Mouse (Mus musculus): Measurements from ENCODE around the gene Gm49321.

The Gm49321 gene

DNA sequence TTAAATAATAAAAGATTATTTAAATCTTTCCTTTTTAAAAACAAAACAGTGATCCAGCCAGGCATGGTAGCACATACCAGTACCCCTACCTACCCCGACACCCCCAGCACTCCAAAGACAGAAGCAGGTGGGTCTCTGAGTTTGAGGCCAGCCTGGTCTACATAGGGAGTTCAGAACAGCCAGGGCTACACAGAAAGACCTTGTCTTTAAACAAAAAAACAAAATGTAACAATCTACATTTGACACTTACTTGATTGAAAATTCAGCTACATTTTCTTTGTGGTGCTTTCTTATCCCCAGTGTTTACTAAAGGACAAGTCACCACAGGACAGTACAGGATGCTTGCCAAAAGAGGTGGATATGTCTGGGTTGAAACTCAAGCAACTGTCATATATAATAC is at the start of gene Gm49321:
Gm49321 (plus strand) TSS at position 301 of the 400 bp plus-strand sequence.
- no peak for DNase-seq (ENCODE audit: low read depth in 2 of 2, low spot score in 2 of 2)

DNA sequence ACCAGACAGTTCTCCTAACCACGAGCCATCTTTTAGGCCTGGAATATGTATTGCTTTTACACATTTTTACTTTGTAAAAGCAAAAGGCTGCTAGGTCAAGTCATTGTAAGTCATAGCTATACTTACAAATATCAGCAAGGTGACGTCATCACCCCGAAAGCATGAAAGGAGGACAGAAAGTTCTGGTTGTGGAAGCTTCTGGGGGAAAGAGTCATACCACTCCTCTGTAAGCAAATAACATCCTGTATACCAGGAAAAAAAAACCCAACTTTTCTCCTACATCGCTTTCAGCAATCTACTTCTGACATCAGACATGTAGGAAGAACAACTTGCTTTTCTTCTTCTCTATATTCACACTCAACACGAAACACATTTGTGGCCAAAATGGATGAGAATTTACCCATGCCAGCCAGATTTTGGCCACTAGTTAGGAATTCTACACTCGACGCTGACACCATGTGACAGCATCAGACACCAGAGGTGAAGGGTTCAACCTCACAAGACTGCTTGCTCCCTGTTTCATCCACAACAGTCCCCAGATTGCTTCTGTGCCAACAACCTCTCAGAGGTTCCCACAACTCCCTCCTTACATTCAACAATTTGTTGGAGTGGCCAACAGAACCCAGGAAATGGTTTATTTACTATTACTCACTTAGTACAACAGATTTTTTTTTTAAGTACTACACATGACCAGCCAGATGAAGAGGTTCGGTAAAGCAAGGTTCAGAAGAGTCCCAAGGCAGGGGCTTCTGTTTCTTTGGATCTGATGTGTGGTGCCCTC is 49.3 kb upstream of the Gm49321 start:
- no peak for DNase-seq (ENCODE audit: low read depth in 2 of 2, low spot score in 2 of 2)

DNA sequence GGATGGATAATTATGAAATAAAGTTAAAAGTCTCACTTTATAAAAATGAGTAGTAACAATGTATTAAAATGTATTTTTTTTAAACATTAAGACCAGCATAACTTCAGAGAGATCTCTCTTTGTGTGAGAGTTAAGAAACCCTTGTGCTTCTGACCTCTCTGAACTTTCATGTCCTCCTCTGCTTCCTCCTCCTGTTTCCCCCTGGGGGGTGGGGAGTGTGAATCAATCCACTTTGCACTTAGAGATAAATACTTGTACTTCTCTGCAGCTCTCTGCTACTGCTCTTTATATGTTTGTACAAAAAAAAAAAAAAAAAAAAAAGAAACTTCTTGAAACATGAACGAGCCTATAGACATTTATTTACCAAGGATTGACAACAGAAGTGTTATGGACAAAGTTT is 47.9 kb upstream of the Gm49321 start:
- no peak for DNase-seq (ENCODE audit: low read depth in 2 of 2, low spot score in 2 of 2)

- no peak for DNase-seq (ENCODE audit: low read depth in 2 of 2, low spot score in 2 of 2)
Observed at GRCm38 (mm10) chr12:73890086-73890485, 47.4 kb upstream of the Gm49321 start.

DNA sequence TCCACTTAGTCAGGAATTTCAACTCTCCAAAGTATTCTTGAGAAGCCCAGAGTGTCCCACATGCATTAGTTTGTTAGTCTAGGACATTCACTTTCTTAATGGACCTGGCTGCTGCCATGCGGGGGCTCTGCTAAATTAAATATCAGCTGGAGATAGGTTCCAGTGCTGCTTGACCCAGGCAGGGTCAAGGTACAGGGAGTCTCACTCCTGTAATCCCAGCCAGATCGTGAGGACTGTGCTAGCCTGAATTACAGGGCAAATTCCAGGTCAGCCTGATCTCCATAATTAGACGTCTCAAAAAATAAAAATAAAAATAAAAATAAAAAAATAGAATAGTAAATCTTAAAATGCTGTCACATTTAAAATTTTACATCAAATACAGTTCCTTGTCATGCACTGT is 44.8 kb upstream of the Gm49321 start:
- DNase-seq (ENCODE audit: low read depth in 2 of 2, low spot score in 2 of 2) = no peak

DNA sequence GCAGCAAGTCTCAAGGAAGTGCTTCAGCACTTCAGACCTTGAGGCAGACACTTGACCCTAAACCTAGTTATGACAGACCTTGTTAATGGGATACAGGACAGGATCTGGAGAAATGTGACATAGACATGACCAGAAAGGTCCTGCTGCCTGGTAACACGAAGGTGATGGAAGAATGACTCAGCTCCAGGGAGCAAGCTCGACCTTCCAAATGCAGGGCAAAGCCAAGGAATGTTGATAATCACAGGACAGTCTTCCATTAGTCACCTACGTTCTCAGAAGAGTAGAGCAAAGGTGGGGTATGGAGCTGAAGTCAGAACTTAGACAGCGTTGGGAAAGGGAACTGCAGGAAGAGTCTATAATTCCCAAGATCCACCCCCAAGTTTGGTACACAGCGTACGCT is 42.6 kb upstream of the Gm49321 start:
- DNase-seq (ENCODE audit: low read depth in 2 of 2, low spot score in 2 of 2) = no peak

DNA sequence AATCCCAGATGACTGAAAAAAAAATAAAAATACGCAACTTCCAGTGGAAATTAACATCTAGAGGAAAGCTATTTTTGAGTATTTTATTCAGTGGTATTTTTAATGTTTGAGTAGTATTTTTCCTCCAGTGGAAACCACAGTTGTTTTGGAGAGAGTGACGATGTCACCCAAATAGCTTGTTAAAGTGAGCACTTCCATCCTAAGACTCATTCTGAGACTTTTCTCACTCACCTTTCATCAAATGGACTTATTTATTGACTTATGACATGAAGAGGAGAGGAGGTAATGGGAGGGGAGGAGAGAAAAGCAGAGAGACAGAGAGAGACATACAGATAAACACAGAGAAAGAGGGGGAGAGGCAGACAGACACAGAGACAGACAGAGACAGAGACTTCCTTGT is 41.8 kb upstream of the Gm49321 start:
- no peak for DNase-seq (ENCODE audit: low read depth in 2 of 2, low spot score in 2 of 2)

DNA sequence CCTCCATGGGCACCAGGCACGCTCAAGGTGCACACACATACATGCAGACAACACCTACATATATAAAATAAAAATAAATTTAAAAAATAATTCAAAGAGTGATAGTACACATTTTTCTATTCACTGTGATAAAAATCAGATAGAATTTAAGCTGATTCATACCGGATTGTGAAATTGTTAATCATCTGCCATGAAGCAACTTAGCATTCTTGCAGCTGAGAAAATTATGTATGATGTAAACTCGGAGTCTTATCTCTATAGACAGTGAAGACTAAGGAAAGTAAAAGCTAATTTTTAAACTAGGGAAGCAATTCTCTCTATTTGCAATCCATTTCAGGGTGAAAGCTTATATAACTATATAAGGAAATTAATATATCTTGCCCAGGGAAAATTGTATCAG is 41.0 kb upstream of the Gm49321 start:
- DNase-seq (ENCODE audit: low read depth in 2 of 2, low spot score in 2 of 2) = no peak

DNA sequence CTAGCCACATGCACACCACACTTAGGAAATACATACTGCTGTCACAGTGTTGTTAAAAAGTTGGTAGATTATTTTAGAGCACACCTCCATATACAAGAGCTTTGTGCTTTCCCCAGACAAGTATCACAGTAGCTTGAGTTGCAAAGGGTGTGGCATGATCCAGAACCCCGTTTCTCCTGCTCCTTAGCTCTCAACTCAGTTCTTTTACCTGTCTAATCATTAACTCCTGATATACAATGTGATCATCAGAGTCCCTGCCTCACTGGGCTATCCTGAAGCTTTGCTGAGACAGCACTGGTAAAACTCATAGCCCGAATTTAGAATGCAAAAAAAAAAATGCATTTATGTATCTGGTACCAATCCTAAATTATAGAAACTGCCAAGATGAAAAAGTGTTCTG is 39.2 kb upstream of the Gm49321 start:
- no peak for DNase-seq (ENCODE audit: low read depth in 2 of 2, low spot score in 2 of 2)

DNA sequence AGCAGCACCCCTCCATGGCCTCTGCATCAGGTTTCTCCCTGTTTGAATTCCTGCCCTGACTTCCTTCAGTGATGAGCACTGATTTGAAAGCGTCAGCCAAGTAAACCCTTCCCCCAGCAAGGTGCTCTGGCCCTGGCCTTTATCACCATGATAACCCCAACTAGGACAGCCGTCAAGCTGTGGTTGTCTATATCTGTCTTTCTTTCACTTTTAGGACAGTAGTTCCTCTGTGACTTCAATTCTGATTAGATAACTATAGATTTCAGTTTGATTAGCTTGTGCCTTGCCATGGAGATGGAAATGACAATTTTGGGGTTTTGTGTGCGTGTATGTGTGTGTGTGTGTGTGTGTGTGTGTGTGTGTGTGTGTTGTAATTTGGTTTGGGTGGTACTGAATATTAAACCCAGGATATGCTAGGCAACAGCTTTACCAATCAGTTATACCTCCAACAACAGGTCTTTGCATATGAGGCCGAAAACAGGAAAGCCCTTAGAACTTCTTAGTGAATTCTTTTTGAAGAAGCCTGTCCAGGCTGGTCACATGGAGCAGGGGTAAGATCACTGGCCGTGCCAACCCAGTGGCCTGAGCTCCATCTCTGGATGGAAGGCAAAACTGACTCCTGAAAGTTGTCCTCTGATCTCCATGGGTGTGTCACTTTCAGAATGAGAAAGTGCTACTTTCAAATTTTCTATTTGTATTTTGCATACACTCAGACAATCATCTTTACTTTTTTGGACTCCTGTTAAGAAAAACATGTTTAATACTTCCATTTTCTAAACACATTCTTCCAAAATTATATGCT is 33.1 kb upstream of the Gm49321 start:
- DNase-seq (ENCODE audit: low read depth in 2 of 2, low spot score in 2 of 2) = no peak

- no peak for DNase-seq (ENCODE audit: low read depth in 2 of 2, low spot score in 2 of 2)
Observed at GRCm38 (mm10) chr12:73905041-73905440, 32.4 kb upstream of the Gm49321 start.

GRCm38 (mm10) chr12:73905555-73905954 is 31.9 kb upstream of the Gm49321 start:
- no peak for DNase-seq (ENCODE audit: low read depth in 2 of 2, low spot score in 2 of 2)

GRCm38 (mm10) chr12:73907079-73907672 is 30.3 kb upstream of the Gm49321 start:
- no peak for DNase-seq (ENCODE audit: low read depth in 2 of 2, low spot score in 2 of 2)

DNA sequence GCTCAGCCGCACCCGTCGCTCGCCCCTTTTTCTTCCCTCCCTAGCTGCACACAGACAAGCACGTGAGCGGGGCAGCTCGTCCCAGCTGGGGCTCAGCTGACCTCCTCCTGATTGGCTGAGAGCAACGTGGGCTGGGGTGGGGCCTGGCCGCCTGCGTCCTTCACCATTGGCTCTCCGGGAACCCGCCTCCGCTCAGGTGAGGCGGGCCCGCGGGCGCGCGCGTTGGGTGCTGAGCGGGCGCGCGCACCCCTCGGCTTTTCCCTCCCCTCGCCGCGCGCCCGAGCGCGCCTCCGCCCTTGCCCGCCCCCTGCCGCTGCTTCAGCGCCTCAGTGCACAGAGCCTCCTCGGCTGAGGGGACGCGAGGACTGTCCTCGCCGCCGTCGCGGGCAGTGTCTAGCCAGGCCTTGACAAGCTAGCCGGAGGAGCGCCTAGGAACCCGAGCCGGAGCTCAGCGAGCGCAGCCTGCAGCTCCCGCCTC is 29.7 kb upstream of the Gm49321 start:
- peak; percentile 91 to 93 for DNase-seq (ENCODE audit: low read depth in 2 of 2, low spot score in 2 of 2)

GRCm38 (mm10) chr12:73908274-73909012 is 29.0 kb upstream of the Gm49321 start:
- peak; percentile 45 to 56 for DNase-seq (ENCODE audit: low read depth in 2 of 2, low spot score in 2 of 2)

GRCm38 (mm10) chr12:73909013-73909575 is 28.4 kb upstream of the Gm49321 start:
- DNase-seq (ENCODE audit: low read depth in 2 of 2, low spot score in 2 of 2) = peak in 1 of 2 experiments; percentile 3

DNA sequence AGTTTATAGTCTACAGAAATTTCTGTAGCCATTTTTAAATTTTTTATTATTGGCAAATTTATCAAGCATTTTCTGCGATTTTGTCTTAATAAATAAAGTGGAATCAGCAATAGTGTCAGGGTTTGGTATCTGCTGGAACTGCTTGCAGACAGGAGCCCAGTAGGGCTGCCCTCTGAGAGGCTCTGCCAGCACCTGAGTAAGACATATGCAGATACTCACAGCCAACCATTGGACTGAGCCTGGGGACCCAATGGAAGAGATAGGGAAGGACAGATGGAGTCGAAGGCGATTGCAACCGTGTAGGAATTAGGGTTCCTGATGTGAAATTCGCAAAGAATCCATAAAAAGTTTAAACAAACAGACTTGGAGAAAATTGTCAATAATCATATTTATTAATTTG is 19.0 kb upstream of the Gm49321 start:
- no peak for DNase-seq (ENCODE audit: low read depth in 2 of 2, low spot score in 2 of 2)

- DNase-seq (ENCODE audit: low read depth in 2 of 2, low spot score in 2 of 2) = no peak
Observed at GRCm38 (mm10) chr12:73930266-73930665, 7.2 kb upstream of the Gm49321 start.

- DNase-seq (ENCODE audit: low read depth in 2 of 2, low spot score in 2 of 2) = peak in 1 of 2 experiments; percentile 55
Observed at GRCm38 (mm10) chr12:73931274-73931673, 6.2 kb upstream of the Gm49321 start.

DNA sequence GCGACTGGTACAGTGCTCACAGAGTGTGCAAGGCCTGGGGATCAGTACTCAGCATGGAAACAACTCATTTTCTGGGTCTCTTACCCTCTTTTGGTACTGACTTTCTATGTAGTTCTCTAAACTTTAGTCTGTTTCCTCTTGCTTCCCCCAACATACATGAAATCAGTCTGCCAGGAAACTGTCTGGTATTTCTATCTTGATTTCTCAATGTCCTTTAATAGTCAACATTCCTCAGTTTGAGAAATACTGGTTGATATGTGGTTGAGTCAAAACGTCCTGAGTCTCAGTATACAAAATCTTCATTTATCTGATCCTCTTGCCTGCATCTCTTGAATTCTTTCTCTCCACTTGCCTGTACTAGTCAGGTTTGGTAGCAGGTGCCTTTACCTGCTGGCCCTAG is 2.9 kb upstream of the Gm49321 start:
- DNase-seq (ENCODE audit: low read depth in 2 of 2, low spot score in 2 of 2) = no peak

GRCm38 (mm10) chr12:73939542-73939941 is 2.1 kb downstream of the Gm49321 start:
- no peak for DNase-seq (ENCODE audit: low read depth in 2 of 2, low spot score in 2 of 2)
